Mouse (Mus musculus) layer of hippocampus, adult 9-11 months (tissue): Measurements from ENCODE around the gene Ccdc9.
"Not testable (repeated sequence)": the region's sequence is repeated elsewhere in the genome, so short reads cannot be mapped to it uniquely, and the experiment has no call there.

Experiments used
- DNase-seq: peaks from one replicate; pipeline ENCODE4 v3.0.0; 2022

The Ccdc9 gene

GRCm38 (mm10) chr7:16263843-16264242 lies 22.8 kb downstream of the Ccdc9 start:
- no peak for DNase-seq

GRCm38 (mm10) chr7:16263015-16263787 lies 23.4 kb downstream of the Ccdc9 start:
- peak; percentile 69 for DNase-seq

GRCm38 (mm10) chr7:16261097-16261496 lies 25.5 kb downstream of the Ccdc9 start:
- no peak for DNase-seq

- DNase-seq, result no peak
Measured at GRCm38 (mm10) chr7:16259110-16259590, 27.4 kb downstream of the Ccdc9 start, which contains the start of gene C5ar1. Gene C5ar1 (minus strand): TSS chr7:16259540.

- DNase-seq, result peak; percentile 51
Measured at GRCm38 (mm10) chr7:16257830-16258229, 28.8 kb downstream of the Ccdc9 start.

- DNase-seq, result not testable (repeated sequence)
Measured at GRCm38 (mm10) chr7:16255963-16256362, 30.6 kb downstream of the Ccdc9 start.

GRCm38 (mm10) chr7:16254195-16254594 lies 32.4 kb downstream of the Ccdc9 start:
- DNase-seq, result peak; percentile 57

- no peak for DNase-seq
Measured at GRCm38 (mm10) chr7:16250687-16251086, 35.9 kb downstream of the Ccdc9 start.

- no peak for DNase-seq
Measured at GRCm38 (mm10) chr7:16245958-16246357, 40.6 kb downstream of the Ccdc9 start.

- DNase-seq, result peak; percentile 75
Measured at GRCm38 (mm10) chr7:16244067-16244466, 42.5 kb downstream of the Ccdc9 start, which contains the start of gene C5ar2. Gene C5ar2 (minus strand): TSS chr7:16244154.

- no peak for DNase-seq
Measured at GRCm38 (mm10) chr7:16242198-16242597, 44.4 kb downstream of the Ccdc9 start.

GRCm38 (mm10) chr7:16241787-16242186 lies 44.8 kb downstream of the Ccdc9 start:
- no peak for DNase-seq

- no peak for DNase-seq
Measured at GRCm38 (mm10) chr7:16240978-16241303, 45.7 kb downstream of the Ccdc9 start.

- DNase-seq, result no peak
Measured at GRCm38 (mm10) chr7:16240281-16240977, 46.2 kb downstream of the Ccdc9 start.

GRCm38 (mm10) chr7:16239554-16239997 lies 47.0 kb downstream of the Ccdc9 start:
- peak; percentile 71 for DNase-seq

GRCm38 (mm10) chr7:16229869-16230268 lies 56.7 kb downstream of the Ccdc9 start:
- DNase-seq, result no peak
